Mouse (Mus musculus) thymus, adult 2 months (tissue): Measurements from ENCODE around the gene Cog8. TPM values are rescaled to one million over a fixed set of nuclear protein-coding genes. Genes with fewer than 3 reads are reported as not detected.

Experiments used
- DNase-seq: peaks from one replicate; pipeline ENCODE4 v3.0.0; 2021
- H3K27ac ChIP-seq: fragments of 200-500 bp; 2 replicates; pipeline ENCODE4 v1.5.1; 2012; ENCODE audit warnings: low read length, control low read depth; ENCODE audit not compliant: control insufficient read depth, insufficient read depth
- H3K27me3 ChIP-seq: fragments of 200-500 bp; 2 replicates; pipeline ENCODE4 v1.6.1; 2012; ENCODE audit warnings: mild to moderate bottlenecking, low read length, moderate library complexity, mixed read lengths; ENCODE audit not compliant: control insufficient read depth, insufficient read depth
- H3K36me3 ChIP-seq: fragments of 200-500 bp; 2 replicates; pipeline ENCODE4 v1.6.1; 2012; ENCODE audit warnings: mild to moderate bottlenecking, low read length, moderate library complexity; ENCODE audit not compliant: control insufficient read depth, insufficient read depth
- H3K4me1 ChIP-seq: fragments of 200-500 bp; replicated peaks from 2 replicates; pipeline ENCODE4 v1.6.1; 2012; ENCODE audit warnings: low read length; ENCODE audit not compliant: control insufficient read depth, insufficient read depth
- H3K4me3 ChIP-seq: fragments of 200-500 bp; 2 replicates; pipeline ENCODE4 v1.5.1; 2012; ENCODE audit warnings: mild to moderate bottlenecking, low read length, control low read depth, moderate library complexity; ENCODE audit not compliant: control insufficient read depth, insufficient read depth
- CTCF ChIP-seq: fragments of 200-500 bp; IDR thresholded peaks from 2 replicates; pipeline ENCODE4 v1.5.1; 2012; ENCODE audit warnings: mild to moderate bottlenecking, control low read depth, low read length, moderate library complexity, borderline replicate concordance; ENCODE audit not compliant: control insufficient read depth, poor library complexity, insufficient read depth; ENCODE audit errors: extremely low read depth
- POLR2A ChIP-seq: fragments of 200-500 bp; IDR thresholded peaks from 2 replicates; pipeline ENCODE4 v1.6.1; 2012; ENCODE audit warnings: mild to moderate bottlenecking, low read length, control low read depth, moderate library complexity; ENCODE audit not compliant: control insufficient read depth, poor library complexity, insufficient read depth; ENCODE audit errors: extremely low read depth
- WGBS: fragments of 180-500 bp; shearing (Covaris S2); methylation state at CpG from one replicate; pipeline ENCODE4 v1.1.7; 2018; 5-methylcytosine and 5-hydroxymethylcytosine counted together
- polyA plus RNA-seq: library from polyadenylated mRNA; depleted of rRNA; stranded (reverse); fragments of >200 nt; gene quantifications from 2 replicates; pipeline ENCODE4 v1.2.3, GENCODE M21; 2012

Gene Cog8
- polyA plus RNA-seq, 1 experiment, result 68.6 TPM

GRCm38 (mm10) chr8:107030650-107031576 is 25.6 kb downstream of the Cog8 start, which contains the start of gene Vps4a:
Vps4a (plus strand) TSS chr8:107031222.
- no peaks in the 10 kb centered on the region for H3K27me3 ChIP-seq
- H3K27ac ChIP-seq, result no peak within 1 kb of the TSS
- peak within 1 kb of the TSS; percentile 89 for H3K4me3 ChIP-seq
- H3K36me3 ChIP-seq, result no peaks in the 10 kb centered on the region
- DNase-seq, result peak; percentile 97
- TF ChIP-seq CTCF (peak; percentile 88), POLR2A (peak; percentile 72)
- H3K4me1 ChIP-seq, result peaks cover 8% of the 10 kb centered on the region
- WGBS, result 8% methylated on average over 66 of the region's 66 CpGs

DNA sequence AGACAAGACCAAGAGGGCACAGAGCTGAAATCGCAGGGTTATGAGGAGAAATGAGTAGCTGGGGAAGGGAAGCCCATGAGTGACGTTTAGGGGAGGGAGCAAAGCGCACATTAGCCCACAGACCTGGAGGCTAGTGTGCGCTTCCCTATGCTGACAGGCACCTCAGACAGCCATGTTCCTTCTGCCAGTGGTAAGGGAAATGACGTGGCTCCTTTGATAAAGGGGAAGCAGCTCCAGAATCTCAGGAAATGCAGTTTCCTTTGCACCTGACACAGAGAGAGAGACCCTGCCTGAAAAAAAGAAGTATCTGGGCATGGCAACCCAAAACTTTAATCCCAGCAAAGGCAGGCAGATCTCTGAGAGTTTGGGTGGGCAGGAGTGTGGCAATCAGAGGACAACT is 26.4 kb downstream of the Cog8 start:
- peaks cover 8% of the 10 kb centered on the region for H3K4me1 ChIP-seq
- H3K4me3 ChIP-seq, result no peak overlapping the region
- no peak overlapping the region for H3K27ac ChIP-seq
- H3K27me3 ChIP-seq, result no peaks in the 10 kb centered on the region
- 61% methylated on average over 5 of the region's 5 CpGs for WGBS
- no peaks in the 10 kb centered on the region for H3K36me3 ChIP-seq
- TF ChIP-seq CTCF (no peak), POLR2A (no peak)
- DNase-seq, result no peak

GRCm38 (mm10) chr8:107029310-107029709 is 27.2 kb downstream of the Cog8 start:
- Histone ChIP-seq H3K27me3 (no peaks in the 10 kb centered on the region), H3K36me3 (no peaks in the 10 kb centered on the region), H3K4me3 (no peak overlapping the region), H3K4me1 (peaks cover 8% of the 10 kb centered on the region), H3K27ac (no peak overlapping the region)
- TF ChIP-seq CTCF (no peak), POLR2A (no peak)
- WGBS, result 94% methylated on average over 3 of the region's 3 CpGs
- DNase-seq, result no peak

- no peak for DNase-seq
- H3K27me3 ChIP-seq, result no peaks in the 10 kb centered on the region
- no peak overlapping the region for H3K4me3 ChIP-seq
- H3K36me3 ChIP-seq, result no peaks in the 10 kb centered on the region
- H3K27ac ChIP-seq, result no peak overlapping the region
- no peak for TF ChIP-seq POLR2A
- no peak for TF ChIP-seq CTCF
- WGBS, result 89% methylated on average over 8 of the region's 8 CpGs
- H3K4me1 ChIP-seq, result no peaks in the 10 kb centered on the region
Measured at GRCm38 (mm10) chr8:107023479-107023878, 33.0 kb downstream of the Cog8 start.

DNA sequence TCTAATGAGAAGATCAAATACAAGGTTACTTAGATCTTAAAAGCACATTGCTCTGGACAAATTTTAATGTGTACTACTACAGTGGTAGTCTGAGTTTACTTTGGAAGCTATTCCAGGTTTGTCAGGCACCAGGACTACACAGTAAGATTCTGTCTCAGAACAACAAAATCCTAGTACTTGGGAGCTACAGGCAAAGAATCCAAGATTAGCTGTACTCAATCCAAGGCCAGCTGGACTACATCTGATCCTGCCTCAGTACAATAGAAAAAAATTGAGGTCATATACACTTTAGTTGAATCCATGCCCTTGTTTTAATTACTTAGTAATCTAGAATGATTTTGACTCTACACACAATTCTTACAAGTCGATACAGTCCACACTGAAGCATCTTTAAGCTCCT is 41.6 kb downstream of the Cog8 start:
- no peaks in the 10 kb centered on the region for H3K36me3 ChIP-seq
- no peak overlapping the region for H3K27ac ChIP-seq
- no peak for TF ChIP-seq CTCF
- no peak for TF ChIP-seq POLR2A
- DNase-seq, result no peak
- WGBS, result 93% methylated on average over 1 of the region's 1 CpGs
- no peaks in the 10 kb centered on the region for H3K4me1 ChIP-seq
- H3K27me3 ChIP-seq, result no peaks in the 10 kb centered on the region
- no peak overlapping the region for H3K4me3 ChIP-seq

GRCm38 (mm10) chr8:107012666-107013065 is 43.8 kb downstream of the Cog8 start:
- H3K36me3 ChIP-seq, result no peaks in the 10 kb centered on the region
- H3K4me3 ChIP-seq, result no peak overlapping the region
- H3K27ac ChIP-seq, result no peak overlapping the region
- DNase-seq, result no peak
- no peak for TF ChIP-seq CTCF
- TF ChIP-seq POLR2A, result no peak
- no peaks in the 10 kb centered on the region for H3K4me1 ChIP-seq
- 96% methylated on average over 2 of the region's 2 CpGs for WGBS
- no peaks in the 10 kb centered on the region for H3K27me3 ChIP-seq
